Mouse (Mus musculus): Measurements from ENCODE around the gene 2810459M11Rik.
"Not testable (repeated sequence)": the region's sequence is repeated elsewhere in the genome, so short reads cannot be mapped to it uniquely, and the experiment has no call there.

Gene 2810459M11Rik

DNA sequence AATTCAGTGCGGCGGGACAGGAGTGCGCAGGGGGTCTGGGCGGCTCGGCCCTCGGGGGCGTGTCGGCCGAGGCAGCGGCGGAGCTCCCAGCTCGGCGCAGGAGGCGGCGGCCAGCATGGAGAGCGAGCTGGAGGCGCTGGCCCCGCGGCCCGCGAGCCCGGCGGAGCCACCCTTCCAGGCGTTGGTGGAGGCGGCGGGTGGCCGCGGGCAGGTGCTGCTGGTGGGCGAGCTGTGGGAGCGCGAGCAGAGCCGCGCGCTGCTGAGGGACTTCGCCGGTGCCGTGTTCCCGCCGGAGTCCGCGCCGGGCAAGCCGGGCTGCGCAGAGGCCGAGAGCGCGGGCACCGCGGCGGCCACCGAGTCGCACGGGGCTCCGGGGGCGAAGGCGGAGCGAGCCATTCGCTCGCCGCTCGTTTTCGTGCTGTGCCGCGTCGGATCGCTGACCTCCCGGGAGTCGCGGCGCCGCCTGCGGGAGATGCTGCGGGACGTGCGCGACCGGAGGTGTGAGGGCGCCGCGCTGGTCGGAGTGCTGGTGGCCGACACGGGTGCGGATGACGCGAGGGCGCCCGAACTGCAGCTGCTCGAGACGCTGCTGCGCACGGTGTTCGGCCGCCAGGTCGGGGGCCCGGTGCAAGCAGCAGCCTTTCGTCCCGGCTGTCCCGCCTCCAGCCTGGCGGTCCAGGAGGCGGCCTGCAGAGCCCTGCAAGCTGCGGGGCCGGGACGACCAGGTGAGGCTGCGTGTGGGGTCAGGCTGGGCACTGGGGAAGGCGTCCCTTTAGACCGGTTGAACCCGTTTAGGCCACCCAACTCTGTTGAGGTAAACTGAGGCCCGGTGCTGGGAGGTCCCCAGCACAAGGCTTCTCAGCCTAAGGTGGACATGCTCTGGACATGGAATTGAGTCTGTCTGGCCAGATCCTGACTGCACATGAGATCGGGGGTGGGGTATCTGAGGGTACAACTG lies at the start of gene 2810459M11Rik:
2810459M11Rik (plus strand) TSS at position 16 of the 958 bp plus-strand sequence.
- peak in 1 of 2 experiments; percentile 67 for DNase-seq (ENCODE audit: low spot score in 2 of 2)

DNA sequence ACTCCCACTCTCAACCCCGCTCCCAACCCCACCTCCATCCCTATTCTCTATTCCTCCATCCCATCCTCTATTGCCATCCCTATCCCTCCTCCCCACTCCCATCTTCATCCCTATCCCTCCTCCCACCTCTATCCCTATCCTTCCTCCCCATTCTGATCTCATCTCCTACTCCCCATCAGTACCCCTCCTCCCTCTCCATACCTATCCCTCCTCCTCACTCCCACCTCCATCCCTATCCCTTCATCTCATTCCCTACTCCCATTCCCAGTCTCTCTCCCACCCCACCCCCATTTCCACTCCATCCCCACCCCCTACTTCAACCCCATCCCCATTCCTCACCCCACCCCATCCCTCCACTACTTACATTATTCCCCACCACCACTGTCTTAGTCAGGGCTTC lies 48.4 kb upstream of the 2810459M11Rik start:
- DNase-seq (ENCODE audit: low spot score in 2 of 2), result no peak

DNA sequence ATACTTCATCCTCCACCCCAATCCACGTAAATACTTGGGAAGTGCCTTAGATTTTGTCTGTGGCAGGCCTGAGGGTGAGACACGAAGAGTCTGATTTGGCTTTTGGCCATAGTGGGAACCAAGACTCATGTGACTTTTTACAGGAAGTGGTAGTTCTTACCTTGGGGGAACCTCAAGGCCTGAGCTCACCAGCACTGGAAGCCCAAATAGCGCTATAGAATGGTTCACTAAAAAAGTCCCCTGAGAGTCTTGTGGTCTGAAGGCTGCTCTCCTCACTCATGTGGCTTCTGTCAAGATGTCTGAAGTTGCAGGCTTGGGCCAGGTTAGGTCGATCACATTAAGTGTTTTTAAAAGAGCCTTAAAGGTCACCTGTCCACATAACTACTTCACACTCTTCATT lies 47.7 kb upstream of the 2810459M11Rik start:
- DNase-seq (ENCODE audit: low spot score in 2 of 2), result no peak

DNA sequence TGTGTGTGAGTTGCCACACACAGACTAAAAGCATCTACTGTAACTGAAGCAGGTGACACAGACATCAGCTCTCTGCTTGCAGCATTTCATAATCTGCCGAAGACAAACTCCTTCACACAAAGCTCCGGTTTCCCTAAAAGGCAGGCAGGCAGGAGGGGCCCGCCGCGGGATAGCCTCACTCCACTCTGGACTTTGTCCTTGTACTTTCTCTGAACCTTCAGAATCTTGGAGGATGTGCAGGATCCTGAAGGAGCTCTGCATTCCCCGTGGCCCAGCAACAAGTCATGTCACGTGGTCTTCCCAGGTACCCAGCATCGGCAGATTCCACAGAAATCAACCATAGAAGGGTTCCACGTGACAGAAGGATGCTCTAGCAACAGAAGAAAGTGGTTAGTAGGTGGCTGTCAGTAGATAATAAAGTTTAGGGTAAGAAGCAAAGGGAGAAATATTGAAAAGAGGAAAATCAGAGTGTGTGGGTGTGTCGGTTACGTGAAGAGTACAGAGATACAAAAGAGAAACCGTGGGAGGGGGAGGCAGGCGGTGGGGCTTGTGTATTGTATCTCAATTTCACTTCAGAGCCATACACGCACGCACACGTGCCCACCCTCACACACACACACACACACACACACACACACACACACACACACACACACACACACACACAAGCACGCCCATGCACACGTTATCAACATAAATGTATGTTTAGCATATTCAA lies 45.7 kb upstream of the 2810459M11Rik start:
- DNase-seq (ENCODE audit: low spot score in 2 of 2), result no peak

DNA sequence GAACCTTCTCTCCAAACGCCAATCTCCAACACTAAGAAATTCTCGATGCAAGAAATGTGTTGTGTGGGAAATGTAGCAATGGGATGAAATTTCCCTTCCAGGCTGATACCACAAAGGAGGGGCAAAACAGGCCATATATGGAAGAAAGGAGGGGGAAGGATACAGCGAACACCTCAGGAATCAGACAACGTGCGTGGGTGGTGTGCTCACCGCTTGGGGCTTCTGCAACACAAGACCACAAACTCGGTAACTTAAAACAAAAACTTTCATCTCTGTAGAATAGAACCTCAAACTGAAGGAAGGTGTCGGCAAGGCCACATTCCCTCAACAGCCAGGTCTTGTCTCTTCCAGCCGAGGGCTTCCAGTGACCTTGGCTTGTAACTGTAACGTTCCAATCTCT lies 40.1 kb upstream of the 2810459M11Rik start:
- no peak for DNase-seq (ENCODE audit: low spot score in 2 of 2)

DNA sequence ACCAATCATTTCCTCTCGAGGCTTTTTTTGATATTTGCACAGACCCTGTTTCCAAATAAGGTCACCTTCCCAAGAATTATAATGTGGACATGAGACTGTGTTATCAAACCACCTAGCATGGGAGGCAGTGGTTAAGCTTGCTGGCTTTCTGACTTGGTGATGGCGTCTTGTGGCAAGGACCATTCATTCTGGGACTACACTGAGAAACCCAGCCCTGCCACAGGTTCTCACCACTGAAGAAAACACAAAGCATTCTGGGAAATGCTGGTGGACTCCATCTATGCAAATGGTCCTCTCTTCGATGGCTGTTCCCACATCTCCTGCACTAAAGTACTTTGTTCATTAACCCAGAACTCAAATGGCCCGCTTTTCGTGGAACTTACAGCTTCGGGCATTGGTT lies 39.6 kb upstream of the 2810459M11Rik start:
- DNase-seq (ENCODE audit: low spot score in 2 of 2), result no peak

DNA sequence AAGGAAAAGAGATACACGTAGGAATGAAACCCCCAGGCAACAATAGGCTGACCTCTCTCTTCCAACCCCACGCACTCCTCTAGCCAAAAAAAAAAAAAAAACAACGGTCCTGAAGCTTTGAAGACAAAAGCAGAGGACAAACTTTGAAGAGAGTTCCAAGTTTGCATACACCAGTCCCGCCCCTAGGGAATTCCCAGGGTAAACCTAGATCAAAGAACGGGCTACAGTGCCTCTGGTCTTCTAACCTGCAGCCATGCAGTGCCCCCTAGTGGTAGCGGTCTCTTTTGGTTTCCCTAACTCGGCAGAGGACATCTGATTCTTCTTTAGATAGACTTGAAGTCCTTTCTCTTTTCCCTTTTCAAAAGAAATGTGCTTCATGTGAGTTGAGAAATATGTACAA lies 37.9 kb upstream of the 2810459M11Rik start:
- DNase-seq (ENCODE audit: low spot score in 2 of 2), result peak; percentile 69 to 91

DNA sequence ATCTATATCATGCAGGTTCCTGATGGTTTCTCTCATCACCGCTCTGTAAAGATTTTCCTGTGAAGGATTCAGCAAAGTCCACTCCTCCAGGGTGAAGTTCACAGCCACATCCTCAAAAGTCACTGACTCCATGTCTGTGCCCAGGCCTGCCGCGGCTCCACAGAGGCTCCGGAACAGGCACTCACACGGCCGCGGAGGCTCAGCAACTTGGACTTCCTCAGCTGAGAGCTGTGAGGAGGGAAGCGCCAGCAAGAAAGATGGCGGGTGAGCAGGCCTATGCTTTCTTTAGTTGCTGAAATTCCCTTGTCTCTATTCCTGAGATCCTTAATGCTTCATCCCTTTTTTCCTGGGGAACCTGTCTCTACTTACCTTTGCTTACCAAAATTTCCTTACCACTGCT lies 29.9 kb upstream of the 2810459M11Rik start:
- DNase-seq (ENCODE audit: low spot score in 2 of 2), result not testable (repeated sequence)

DNA sequence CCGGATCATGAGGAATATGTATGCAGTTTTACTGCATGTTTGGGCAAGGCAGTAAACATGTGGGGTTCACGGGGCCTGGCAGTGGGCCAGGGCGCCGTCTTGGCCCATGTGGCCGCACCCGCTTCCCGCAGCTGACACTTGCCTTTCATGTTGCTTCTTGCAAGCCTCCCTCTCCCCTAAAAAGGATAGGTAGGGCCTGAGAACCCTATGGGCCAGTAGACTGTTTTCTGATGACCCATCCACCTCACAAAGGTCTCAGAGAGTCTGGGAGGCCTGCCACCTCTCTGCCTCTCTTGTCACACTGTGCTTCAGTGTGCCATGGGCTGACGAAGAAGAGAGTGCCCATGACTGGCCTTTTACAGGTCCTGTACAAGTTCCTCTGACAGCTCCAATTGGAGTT lies 29.1 kb upstream of the 2810459M11Rik start, which contains the start of gene Spata3:
Spata3 (plus strand) TSS at position 301 of the 400 bp plus-strand sequence.
- no peak for DNase-seq (ENCODE audit: low spot score in 2 of 2)

DNA sequence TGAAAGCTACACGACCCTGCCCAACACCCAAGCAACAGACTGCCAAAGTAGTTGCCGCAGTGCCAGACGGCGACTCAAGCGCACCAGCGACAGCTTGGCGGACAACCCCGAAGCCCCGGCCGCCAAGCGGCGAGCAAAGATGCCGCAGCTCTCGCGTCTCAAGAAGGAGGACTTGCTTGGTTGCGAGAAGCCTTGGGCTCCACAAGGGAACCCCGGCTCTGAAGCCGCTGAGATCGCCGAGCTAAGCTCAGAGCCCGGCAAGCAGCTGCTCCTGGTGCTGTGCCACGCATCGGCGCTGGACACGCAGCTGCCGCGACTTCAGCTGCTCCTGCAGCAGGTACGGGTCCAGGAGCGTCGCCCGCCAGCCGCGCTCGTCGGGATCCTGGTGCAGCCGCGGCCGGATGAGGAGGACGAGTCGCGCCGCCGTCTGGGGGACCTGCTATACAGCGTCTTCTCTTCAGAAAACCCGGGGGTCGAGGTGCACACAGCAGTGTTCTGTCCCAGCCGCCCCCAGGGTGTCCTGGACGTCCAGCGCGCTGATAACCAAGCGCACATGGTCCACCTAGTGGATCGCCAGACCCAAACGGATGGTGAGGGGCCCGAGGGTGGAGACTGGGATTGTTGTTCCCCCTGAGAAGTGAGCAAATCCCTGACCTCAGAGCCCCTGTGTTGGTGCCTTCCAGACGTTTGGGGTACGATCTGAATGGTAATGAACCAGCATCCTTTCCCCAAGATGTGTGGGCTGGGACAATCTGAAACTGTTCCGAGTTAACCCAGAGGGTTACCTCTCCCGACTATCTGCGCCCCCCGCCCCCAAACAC lies 27.2 kb upstream of the 2810459M11Rik start:
- DNase-seq (ENCODE audit: low spot score in 2 of 2), result peak in 1 of 2 experiments; percentile 64

DNA sequence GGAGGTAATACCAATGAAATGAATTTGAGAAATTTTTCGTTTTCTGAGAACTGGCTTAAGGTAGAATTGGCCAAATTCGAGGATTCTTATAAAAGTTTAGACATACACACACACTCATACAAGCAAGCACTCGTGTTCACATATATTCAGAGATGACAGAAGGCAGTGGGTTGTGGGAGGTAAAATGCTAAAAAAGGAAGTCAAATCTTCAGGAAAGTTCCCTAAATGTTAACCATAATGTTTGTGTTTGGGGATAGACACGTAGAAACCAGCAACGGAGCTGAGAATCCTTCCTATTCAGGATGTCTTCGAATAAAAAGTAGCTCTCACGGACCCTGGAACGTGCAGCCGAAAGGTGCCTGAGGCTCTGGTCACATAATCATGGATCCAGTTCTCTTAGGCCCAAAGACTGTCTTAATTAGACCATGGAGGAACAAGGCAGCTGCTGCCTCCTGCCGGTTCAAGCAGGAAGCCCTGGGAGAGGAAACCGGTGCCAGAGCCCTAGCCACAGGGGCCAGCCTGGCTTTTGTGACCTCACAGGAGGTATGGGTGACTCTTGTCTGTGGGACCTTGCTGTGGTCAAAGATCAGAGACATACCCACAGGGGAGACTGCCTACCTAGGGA lies 24.2 kb upstream of the 2810459M11Rik start:
- no peak for DNase-seq (ENCODE audit: low spot score in 2 of 2)

DNA sequence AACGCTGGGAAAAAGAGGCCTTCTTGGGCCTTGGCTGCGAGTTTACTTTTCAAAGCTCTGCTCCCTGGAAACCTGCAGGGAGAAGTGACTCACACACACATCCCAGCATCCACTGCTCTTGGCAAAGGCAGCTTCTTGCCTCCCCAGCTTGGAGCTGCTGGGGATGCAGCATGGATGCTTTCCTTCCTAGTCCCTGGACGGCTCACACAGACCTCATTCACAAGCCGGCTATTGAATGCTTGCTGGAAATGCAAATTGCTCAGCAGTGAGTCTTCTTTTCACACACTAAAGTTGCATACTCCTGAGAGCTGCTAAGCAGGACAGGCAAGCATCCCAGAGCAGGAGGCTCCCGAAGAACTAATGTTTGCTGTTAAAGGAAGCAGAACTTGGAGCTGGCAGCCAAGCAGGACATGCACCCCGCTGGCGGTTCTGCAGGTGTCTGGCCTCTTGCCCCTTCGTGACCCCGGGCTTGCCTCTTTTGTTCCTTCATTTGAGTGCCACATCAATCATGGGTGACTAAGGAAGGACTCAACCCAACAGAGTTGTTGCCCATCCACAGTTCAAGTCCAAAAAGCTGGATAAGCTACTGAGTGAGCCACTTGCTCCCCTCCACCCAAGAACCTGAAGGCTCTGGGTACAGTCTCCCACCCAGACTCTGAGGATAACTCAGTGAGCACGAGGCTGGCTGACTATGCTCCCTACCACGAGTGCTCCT lies 13.2 kb upstream of the 2810459M11Rik start:
- no peak for DNase-seq (ENCODE audit: low spot score in 2 of 2)

DNA sequence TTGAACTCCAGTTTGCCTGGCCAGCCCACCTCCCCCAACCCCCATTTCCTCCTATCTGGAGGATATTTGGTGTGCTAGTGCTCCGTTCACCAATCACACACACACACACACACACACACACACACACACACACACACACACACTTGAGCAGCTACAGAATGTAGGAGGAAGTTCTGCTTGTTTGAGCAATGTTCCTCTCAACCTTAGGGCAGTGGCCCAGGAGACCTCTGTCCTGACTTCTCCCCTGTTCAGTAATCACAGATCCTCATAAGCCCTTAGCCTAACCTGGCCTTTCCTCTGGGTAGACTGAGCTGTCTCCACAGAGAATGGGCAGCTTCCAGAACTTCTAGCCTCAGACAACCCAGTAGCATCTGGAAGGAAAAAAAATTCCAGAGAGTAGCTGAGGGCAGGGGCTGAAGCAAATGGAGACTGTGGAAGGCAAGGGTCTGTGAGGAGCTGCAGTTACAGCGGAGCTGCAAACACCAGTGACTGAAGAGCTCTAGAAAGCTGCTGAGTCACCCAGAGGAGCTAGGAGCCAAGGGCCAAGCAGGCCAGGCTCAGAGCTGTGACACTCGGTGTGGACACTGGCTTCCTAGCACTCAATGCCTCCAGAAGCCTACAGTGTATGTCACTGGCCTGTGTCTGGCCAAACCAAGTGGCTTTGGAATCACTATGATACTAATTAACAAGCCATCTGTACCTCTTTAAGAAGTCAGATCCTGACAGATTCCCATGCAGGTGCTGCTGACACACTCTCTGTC lies 7.3 kb upstream of the 2810459M11Rik start:
- no peak for DNase-seq (ENCODE audit: low spot score in 2 of 2)

DNA sequence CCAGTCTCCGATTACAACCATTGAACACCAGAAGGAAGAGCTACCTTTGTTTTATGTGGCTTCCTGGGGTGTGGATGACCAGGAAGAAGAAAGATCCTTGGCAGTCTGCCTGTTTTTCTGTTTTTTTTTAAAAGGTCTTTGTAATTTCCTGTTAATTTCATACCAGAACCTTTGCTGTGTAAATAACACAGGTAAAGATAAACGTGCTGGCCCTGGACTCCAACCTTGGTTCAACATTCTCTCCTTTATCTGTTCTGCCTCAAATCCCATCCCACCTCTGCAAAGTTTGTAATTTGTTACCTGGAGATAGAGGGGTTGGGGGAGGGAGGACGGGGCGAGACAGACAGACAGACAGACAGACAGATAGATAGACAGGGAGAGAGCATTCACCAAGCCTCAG lies 5.5 kb upstream of the 2810459M11Rik start:
- no peak for DNase-seq (ENCODE audit: low spot score in 2 of 2)

DNA sequence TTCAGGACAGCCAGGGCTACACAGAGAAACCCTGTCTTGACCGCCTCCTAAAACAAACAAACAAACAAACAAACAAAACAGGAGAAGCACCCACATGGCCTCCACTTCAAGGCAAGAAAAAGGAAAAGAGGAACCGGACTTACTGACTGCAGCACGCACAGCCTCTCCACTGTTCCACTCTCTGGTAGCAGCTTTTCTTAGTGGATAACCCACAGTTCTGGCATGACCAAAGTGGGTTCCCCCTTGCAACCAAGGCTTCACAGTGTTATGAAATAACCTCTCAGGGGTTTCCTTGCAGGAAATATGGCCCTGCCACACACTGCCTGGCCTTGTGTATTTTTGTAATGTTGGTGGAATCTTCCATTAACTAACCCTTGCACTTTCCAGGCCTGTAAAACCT lies 4.8 kb upstream of the 2810459M11Rik start:
- no peak for DNase-seq (ENCODE audit: low spot score in 2 of 2)

DNA sequence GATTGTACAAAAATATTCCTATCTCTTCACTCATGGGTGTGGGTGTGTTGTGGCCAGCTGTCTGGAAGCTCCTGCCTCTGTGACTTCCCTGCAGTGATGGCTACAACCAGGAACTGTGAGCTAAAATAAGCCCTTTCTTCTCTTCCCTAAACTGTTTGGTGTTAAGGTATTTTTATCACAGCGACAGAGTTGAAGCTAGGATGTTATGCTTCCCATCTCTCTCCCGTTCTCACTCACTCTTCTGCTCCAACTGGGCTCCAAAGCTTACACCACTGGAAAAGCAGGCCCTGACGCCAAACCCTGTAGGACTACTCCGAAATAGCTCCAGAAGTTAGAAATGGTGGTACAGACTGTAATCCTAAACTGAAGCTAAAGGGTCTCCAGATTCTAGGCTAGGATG lies 607 bp upstream of the 2810459M11Rik start:
- DNase-seq (ENCODE audit: low spot score in 2 of 2), result no peak

DNA sequence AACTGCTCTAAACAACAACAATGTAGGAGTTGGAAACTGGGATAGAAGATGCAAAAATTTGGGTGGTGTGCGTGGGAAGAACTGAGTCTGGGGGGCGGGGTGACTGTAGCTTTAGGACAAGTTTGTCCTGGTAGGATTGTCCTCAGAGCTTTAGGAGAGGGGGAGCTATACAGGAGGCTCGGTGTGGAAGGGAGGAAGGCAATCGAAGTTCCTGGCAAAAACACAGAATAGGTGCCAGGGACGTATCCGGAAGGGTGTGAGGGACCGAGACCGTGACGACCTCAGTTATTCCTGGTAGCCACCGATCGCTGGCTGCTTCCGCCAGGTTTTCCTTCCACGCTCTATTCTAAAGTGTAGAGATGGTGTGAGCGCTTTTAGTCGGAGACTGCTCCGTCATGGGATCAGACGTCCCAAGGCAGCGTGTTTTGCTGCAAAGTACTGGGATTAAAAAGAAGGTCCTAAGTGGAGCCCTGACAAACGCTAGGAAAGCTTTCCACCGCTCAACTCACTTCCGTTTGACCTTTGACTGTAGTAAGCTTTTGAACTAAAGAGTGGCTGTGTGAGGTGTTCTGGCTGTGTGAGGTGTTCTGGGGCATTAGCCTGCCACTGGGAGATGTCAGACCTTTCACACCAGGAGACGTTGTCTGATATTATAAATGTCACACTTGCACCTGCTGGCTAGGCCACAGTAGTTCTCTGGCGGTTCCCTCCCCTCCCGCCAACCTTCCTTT lies 1.3 kb downstream of the 2810459M11Rik start:
- no peak for DNase-seq (ENCODE audit: low spot score in 2 of 2)

DNA sequence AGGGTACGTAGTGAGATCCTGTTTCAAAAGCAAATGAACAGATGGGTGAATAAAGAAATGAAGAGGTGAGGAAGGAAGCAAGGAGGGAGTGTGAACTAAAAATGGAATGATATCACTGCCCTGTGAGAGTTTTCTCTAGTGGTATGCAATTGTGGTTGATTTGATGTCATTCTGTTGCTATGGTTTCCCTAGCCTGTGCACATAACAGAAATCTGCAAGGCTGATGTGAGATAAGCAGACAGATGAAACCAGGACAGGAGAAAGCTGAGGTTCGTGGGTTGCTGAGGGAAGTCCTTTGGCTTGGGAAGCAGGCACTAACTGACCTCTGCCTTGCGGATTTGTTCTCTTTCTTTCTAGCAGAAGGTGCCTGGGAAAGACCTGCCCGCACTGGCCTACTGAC lies 2.6 kb downstream of the 2810459M11Rik start:
- no peak for DNase-seq (ENCODE audit: low spot score in 2 of 2)

DNA sequence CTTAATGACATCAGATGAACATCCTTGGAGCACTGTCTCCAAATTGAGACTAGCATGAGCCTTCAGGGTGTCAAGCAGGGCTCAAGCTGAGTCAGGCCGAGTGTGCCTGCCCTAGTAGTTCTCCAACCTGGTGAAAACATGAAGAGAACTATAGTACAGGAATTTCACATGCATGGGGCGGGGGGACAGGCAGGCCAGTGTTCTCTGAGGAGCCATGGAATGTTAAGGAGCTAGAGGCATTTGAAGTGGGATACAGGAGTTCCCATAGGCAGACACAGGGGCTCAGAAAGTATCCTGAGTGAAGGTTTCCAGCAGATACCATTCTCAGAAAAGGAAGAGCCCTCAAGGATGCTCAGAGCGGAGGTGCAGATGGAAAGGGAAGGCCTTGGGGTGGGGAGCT lies 3.1 kb downstream of the 2810459M11Rik start:
- no peak for DNase-seq (ENCODE audit: low spot score in 2 of 2)
